Mouse (Mus musculus): Measurements from ENCODE around the gene Smok2a. TPM values are rescaled to one million over a fixed set of nuclear protein-coding genes. Genes with fewer than 3 reads are reported as not detected.
"Not testable (repeated sequence)": the region's sequence is repeated elsewhere in the genome, so short reads cannot be mapped to it uniquely, and the experiment has no call there.

Gene Smok2a
- total RNA-seq, 4 experiments from 2014 or later: not detected

DNA sequence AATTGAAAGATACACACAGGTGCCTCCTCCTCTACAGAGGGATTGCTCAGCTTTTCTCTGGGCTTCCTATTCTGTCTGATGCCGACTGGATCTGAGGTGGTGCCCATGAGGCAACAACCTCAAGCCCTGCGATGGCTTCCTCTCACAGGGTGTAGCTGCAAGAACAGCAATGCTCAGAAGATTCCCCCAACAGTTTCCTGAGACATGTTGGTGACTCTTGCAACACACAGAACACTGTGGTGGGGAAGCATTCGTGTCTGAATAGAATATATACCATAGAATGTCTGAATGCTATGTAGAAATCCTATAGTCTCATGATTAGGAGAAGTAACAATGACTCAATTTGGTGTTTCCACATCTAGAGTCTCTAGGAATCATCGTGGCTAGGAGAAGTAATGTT, 6.8 kb upstream of the Smok2a start:
- DNase-seq (ENCODE audit: low spot score in 2 of 2): no peak

- no peak for DNase-seq (ENCODE audit: low spot score in 2 of 2)
Measured at GRCm38 (mm10) chr17:13215595-13215994, 5.4 kb upstream of the Smok2a start.

- not testable (repeated sequence) for DNase-seq (ENCODE audit: low spot score in 2 of 2)
Measured at GRCm38 (mm10) chr17:13221921-13222320, 933 bp downstream of the Smok2a start.

- not testable (repeated sequence) for DNase-seq (ENCODE audit: low spot score in 2 of 2)
Measured at GRCm38 (mm10) chr17:13229957-13230356, 9.0 kb downstream of the Smok2a start, which contains the start of gene Smok2b. Gene Smok2b (plus strand): TSS chr17:13230257.

GRCm38 (mm10) chr17:13239461-13239860, 18.5 kb downstream of the Smok2a start:
- DNase-seq (ENCODE audit: low spot score in 2 of 2): not testable (repeated sequence)

- not testable (repeated sequence) for DNase-seq (ENCODE audit: low spot score in 2 of 2)
Measured at GRCm38 (mm10) chr17:13240807-13241727, 20.1 kb downstream of the Smok2a start.

- DNase-seq (ENCODE audit: low spot score in 2 of 2): not testable (repeated sequence)
Measured at GRCm38 (mm10) chr17:13254786-13255185, 33.8 kb downstream of the Smok2a start.

Other genes with a start within 250 kb of the Smok2a start
- gene Wtap, start 227.0 kb upstream of the Smok2a start, total RNA-seq (2022): 10 to 100 TPM; 54.6 to 58.4 (median 55.5) TPM
- 100 to 1,000 TPM; 219 to 252 (median 242) TPM for gene Sod2, start 214.3 kb upstream of the Smok2a start, total RNA-seq (2022)
- gene Gpr31b, start 168.9 kb upstream of the Smok2a start, total RNA-seq (2022): not detected
- 1 to 10 TPM in 2 of 4 experiments, under 1 TPM in 2; 0.61 to 1.1 (median 0.94) TPM for gene Tcp10b, start 160.1 kb upstream of the Smok2a start, total RNA-seq (2022)
- gene Unc93a, start 89.4 kb upstream of the Smok2a start, total RNA-seq (2022): under 1 TPM in 1 of 4 experiments, not detected in 3; 0.16 TPM
- not detected for gene Smok2b, start 9.1 kb downstream of the Smok2a start, total RNA-seq (2022)
- under 1 TPM; 0.18 to 0.30 (median 0.25) TPM for gene Tcp10c, start 133.4 kb downstream of the Smok2a start, total RNA-seq (2022)

All from layer of hippocampus, adult 8-10 months (tissue).